In the genomic region with DNA sequence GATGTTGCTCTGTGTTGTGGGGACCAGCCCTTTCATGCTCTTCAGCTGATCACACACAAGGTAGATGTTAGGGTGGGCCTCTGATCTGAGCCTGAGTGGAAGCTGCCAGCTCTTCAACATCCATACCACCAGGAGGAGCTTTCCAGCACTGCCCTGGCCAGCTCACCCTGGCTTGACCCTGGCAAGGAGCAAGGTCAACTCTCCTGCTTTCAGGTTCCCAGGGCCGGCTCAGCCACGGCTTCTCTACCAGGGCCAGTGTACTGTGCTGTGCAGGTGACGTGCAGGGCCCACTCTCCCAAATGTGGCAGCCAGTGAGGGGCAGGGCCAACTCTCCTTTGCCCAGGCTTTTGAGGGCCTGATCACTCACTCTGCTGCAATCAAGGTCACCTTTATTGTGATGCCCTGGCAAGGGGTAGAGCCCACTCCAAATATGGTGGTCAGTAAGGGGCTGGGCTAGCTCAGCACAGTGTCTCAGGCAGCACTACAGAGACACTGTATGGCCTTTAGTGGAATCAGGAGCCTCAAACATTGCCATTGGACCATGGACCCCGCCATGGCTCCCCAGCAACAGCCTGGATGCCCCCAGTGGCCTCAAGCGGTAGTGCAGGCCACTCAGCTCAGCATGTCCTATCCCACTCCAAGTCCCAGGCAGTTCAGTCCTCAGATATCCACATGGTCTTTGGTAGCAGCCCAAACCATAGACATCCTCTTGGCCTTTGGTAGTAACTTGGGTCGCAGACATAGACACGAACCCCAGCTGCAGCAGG, we compare ENCODE assay signal across 8 mouse cellular contexts. TPM values are rescaled to one million over a fixed set of nuclear protein-coding genes. Genes with fewer than 3 reads are reported as not detected.
A peak's percentile ranks its signal among the peaks of the same experiment; 100 is the strongest.
DNase-seq lines count a peak whose midpoint lies in the region; ATAC-seq lines count a peak whose summit lies in the region.

No protein-coding gene starts in this region.

- ATAC-seq in granulocyte monocyte progenitor cell, adult 5-6 weeks (replicated peaks; ENCODE audit: poor library complexity, severe bottlenecking) = peak; percentile 79

- DNase-seq in heart, postnatal 10 days = peak; percentile 10 to 44
- DNase-seq in heart, adult 8-10 months (ENCODE audit: low spot score) = no peak
- peak; percentile 55 for DNase-seq in B cell, adult 2 months
- DNase-seq in WW6 (ENCODE audit: low read depth, low spot score) = peak; percentile 65
- peak; percentile 54 for DNase-seq in retina, postnatal 1 day
- no peak for DNase-seq in layer of hippocampus, postnatal 36 days
- DNase-seq in urinary bladder, adult 2 months (ENCODE audit: low spot score) = no peak

- intact Hi-C loops in heart, postnatal 10 days (cut with DNase I) = no loop called here

RNA-seq across cellular contexts. Expression of a gene that starts 24.0 kb away (rescaled TPM):
- 10 to 100 TPM in 1 of 2 experiments, 1 to 10 TPM in 1; 7.3 to 11.1 TPM for total RNA-seq in heart, postnatal 10 days (2021)
- total RNA-seq in heart, adult 8-10 months (2022) = 1 to 10 TPM; 4.1 to 6.9 (median 4.3) TPM
- not detected in 2 replicates for total RNA-seq in granulocyte monocyte progenitor cell, adult 5-6 weeks (2014; fragmentation: Nextera tagmentation)
- total RNA-seq in granulocyte monocyte progenitor cell, adult 5-6 weeks (2017) = not detected in 2 replicates
- total RNA-seq in layer of hippocampus, postnatal 36 days (2021) = under 1 TPM; 0.37 to 0.51 TPM
- 1.1 TPM in 2 replicates for polyA plus RNA-seq in urinary bladder, adult 2 months (2012; rRNA removed)

Comparison
In these comparisons a context has a peak if more than half of its experiments do, and no peak if none do; other contexts are left out.
1. DNase-seq: peak in heart, postnatal 10 days (2 of 2), B cell, adult 2 months (2 of 2), WW6 (single experiment) and retina, postnatal 1 day (single experiment); none in heart, adult 8-10 months (single experiment), layer of hippocampus, postnatal 36 days (0 of 2) and urinary bladder, adult 2 months (single experiment).